Mouse (Mus musculus) fibroblast of lung, adult 2 months (primary cell): Measurements from ENCODE around the gene Aoc2.
A peak's percentile ranks its signal among the peaks of the same experiment; 100 is the strongest.

Experiments
- DNase-seq: peaks from one replicate; pipeline ENCODE4 v3.0.0-alpha.2; 2011; ENCODE audit warnings: low read depth

Gene Aoc2

DNA sequence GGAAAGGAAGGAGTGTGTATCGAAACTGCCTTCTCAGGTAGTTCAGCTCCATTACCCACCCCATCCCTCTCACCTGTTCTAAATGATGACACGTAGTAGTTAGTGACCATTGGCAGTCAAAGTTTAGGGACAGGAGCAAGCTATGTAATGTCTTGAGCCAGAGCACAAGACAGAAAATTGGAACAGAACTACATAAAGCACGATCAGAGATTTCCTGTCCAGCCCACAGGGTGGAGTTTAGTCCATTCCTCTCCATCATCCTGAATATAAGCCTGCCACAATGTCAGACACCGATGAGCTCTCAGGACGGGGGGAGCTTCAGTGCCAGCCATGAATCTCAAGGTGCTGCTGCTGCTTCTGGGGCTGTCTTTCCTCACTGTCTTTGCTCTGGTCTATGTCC, at the start of gene Aoc2:
Aoc2 (plus strand) TSS at position 301 of the 400 bp plus-strand sequence.
- no peak for DNase-seq

GRCm38 (mm10) chr11:101275309-101275708, 49.6 kb upstream of the Aoc2 start:
- DNase-seq = no peak

GRCm38 (mm10) chr11:101276319-101277070, 48.4 kb upstream of the Aoc2 start:
- no peak for DNase-seq

- DNase-seq = no peak
Measured at GRCm38 (mm10) chr11:101277381-101278222, 47.3 kb upstream of the Aoc2 start.

- DNase-seq = peak; percentile 75
Measured at GRCm38 (mm10) chr11:101278223-101279192, 46.4 kb upstream of the Aoc2 start, which contains the start of the genes Cntd1 and Coa3. TSS of gene Cntd1 (plus strand) at chr11:101279012. TSS of gene Coa3 (minus strand) at chr11:101279114.

DNA sequence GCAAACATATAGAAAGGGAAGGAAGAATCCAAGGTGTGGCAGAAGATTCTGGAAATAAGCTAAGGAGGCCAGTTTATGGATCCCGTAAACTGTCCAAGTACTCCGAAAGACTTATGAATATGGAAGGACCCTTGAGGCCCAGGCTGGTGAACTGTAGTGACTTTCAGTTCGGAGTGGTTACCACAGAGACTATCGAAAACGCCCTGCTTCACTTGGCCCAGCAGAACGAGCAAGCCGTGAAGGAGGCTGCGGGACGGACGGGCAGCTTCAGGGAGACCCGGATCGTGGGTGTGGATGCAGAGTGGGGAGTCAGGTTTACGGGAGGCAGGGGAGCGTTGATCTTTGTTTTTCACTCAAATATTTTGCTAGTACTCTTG, 45.7 kb upstream of the Aoc2 start:
- no peak for DNase-seq

- DNase-seq = no peak
Measured at GRCm38 (mm10) chr11:101280837-101281236, 44.0 kb upstream of the Aoc2 start.

- DNase-seq = no peak
Measured at GRCm38 (mm10) chr11:101282896-101283295, 42.0 kb upstream of the Aoc2 start.

- no peak for DNase-seq
Measured at GRCm38 (mm10) chr11:101283805-101284204, 41.1 kb upstream of the Aoc2 start.

DNA sequence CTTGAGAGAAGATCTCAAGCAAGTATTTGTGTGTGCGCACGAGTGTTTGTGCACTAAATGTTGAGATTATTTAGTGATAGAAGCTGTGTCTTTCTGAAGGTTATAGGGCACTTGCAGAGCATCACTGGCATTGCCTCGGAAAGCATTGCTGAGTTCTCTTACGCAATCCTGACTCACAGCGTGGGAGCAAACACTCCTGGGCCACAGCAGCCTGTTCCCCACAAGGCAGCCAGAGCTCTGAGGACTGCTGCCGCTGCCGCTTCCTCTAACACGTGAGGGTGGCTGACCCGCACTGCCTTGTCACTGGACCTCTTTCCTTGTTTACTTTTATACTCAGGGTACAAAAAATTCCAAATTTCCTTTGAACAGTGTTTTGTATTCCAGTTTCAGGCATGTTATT, 37.6 kb upstream of the Aoc2 start:
- DNase-seq = peak; percentile 60

GRCm38 (mm10) chr11:101291231-101291630, 33.6 kb upstream of the Aoc2 start:
- DNase-seq = no peak

DNA sequence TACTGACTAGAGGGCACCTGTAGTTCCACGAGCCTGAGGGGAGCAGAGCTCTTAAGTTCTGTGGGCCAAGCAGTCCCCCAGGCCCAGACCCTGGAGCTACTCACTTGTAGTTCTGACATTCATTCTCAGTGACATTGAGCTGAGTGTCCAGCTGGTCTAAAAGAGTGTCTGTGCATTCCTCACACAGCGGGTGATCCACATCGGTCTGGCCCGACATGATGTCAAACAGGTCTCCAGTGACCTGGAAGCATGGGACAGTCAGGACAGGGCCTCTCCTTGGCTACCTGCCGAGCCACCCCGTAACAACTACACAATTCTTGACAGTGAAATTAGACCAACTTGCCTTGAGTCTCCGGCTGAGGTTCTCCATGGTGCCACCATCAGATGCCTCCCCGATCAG, 29.7 kb upstream of the Aoc2 start:
- no peak for DNase-seq

- no peak for DNase-seq
Measured at GRCm38 (mm10) chr11:101300881-101301280, 24.0 kb upstream of the Aoc2 start.

DNA sequence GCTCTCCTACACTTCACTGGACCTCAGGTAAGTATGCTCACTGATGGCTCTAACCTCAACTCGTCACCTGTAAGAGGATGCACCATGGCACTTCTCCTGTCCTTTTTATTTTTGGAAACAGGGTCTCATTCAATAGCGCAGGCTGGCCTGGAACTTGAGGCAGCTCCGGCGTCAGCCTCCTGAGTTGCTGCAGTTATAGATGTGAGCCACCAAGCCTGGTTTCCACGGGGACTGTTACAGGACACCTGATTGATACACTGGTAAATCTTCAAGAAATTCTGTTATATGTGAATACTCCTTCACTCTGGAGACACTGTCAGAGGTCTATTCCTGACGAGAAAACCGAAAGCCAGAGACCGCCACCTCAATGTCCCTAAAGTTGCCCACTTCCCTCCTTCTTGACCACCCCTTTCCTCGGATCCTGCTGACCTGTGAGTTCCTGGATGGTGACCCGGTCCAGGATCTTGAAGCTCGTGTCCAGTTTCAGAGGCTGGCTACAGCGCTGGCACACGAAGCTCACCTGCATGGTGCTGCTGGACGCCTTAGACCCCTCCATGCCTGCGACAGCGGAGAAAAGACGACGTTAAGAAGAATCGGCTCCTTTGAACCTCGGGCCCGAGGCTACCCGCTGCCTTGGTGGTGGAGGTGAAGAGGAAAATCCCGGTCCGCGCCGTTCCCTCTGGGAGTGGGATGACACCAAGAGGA, 23.4 kb upstream of the Aoc2 start:
- no peak for DNase-seq

GRCm38 (mm10) chr11:101302004-101302798, 22.7 kb upstream of the Aoc2 start, which contains the start of gene Becn1:
TSS of gene Becn1 (minus strand) at chr11:101302286.
- peak; percentile 73 for DNase-seq

DNA sequence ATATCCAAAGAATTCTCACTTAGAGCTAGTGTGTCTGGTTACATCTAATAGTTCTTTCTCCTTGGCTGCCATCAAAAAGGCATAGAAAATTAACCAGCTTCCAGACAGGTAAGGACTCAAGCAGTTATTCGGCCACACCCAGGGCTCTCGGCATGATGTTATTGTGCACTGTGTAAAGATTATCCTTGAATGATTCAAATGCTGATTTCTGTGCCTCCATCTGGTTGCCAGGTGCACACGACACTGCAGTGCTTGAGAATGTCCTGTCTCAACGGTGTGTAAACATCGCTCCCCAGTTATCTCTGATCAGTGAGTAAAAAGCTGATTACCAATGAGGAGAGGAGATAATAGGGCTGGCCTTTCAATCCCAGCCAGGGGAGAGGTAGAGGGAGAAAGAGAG, 17.1 kb upstream of the Aoc2 start:
- no peak for DNase-seq

- DNase-seq = no peak
Measured at GRCm38 (mm10) chr11:101311083-101311482, 13.8 kb upstream of the Aoc2 start.

DNA sequence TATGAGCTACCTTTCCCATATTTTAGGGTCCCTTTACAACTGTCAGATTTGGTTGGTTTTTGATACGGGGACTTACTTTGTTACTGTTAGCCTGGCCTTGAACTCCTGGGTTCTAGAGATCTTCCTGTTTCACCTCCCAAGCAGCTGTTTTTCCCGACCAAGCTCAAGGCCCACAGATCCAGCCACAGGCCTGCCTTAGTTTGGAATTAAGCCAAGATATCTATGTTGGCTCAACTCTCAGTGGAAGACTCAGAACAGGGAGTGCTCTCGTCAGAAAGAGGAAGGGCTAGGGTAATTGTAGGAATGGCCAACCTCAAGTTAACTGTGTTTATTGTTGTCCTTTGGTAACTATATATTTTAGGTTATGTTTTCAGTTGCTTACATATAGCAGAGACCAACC, 12.7 kb upstream of the Aoc2 start:
- no peak for DNase-seq

- no peak for DNase-seq
Measured at GRCm38 (mm10) chr11:101314567-101314966, 10.3 kb upstream of the Aoc2 start.

- no peak for DNase-seq
Measured at GRCm38 (mm10) chr11:101315082-101315650, 9.7 kb upstream of the Aoc2 start.
